Mouse (Mus musculus): ENCODE measurements around the gene Lrp8.

Lrp8 gene

GRCm38 (mm10) chr4:107807796-107808195, 5.7 kb downstream of the Lrp8 start:
- DNase-seq (ENCODE audit: inconsistent age in 2 of 2, low spot score in 1 of 2), result no peak

- DNase-seq (ENCODE audit: inconsistent age in 2 of 2, low spot score in 1 of 2), result no peak
Observed at GRCm38 (mm10) chr4:107808655-107809054, 6.6 kb downstream of the Lrp8 start.

GRCm38 (mm10) chr4:107811006-107811405, 8.9 kb downstream of the Lrp8 start:
- DNase-seq (ENCODE audit: inconsistent age in 2 of 2, low spot score in 1 of 2), result peak; percentile 45 to 48

- peak; percentile 27 to 39 for DNase-seq (ENCODE audit: inconsistent age in 2 of 2, low spot score in 1 of 2)
Observed at GRCm38 (mm10) chr4:107811716-107812330, 9.8 kb downstream of the Lrp8 start.

DNA sequence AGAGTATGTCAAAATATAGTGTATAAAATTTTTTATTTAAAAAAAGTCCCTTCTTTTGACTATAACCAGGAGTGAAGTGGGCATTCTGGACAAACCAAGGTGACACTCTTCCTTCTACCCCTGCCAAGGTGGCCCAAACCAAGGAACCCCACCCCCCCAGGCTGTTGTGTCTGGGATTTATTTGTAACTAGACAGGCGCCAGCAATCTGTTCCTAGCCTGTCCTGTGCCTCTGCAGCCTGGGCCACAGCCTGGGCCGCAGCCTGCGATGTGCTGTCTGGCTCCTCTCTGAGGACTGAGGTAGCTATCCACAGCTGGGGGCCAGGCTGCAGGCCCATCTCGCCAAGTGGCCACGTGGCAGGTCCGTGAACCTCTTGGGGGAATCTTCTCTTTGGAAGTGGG, 10.3 kb downstream of the Lrp8 start:
- DNase-seq (ENCODE audit: inconsistent age in 2 of 2, low spot score in 1 of 2), result no peak

DNA sequence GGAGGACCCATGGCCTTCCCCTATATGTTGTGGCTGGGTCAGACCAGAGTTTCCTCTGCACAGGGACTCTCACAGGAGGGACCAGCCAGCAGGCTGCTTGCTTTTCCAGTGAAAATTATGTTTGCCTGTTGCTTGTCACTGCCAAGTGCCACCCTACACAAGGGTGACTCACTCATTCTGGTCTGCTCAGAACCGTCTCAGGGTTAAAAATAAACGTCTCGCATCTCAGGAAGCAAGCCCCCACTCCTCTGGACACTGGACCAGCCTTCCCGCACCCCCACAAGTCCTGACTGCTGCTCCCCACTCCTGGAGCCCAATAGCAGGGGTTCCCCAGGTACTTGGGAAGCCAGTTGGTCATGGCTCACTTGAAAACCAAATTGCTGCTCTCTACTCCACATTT, 14.4 kb downstream of the Lrp8 start:
- DNase-seq (ENCODE audit: inconsistent age in 2 of 2, low spot score in 1 of 2), result no peak

GRCm38 (mm10) chr4:107817463-107817862, 15.4 kb downstream of the Lrp8 start:
- no peak for DNase-seq (ENCODE audit: inconsistent age in 2 of 2, low spot score in 1 of 2)

DNA sequence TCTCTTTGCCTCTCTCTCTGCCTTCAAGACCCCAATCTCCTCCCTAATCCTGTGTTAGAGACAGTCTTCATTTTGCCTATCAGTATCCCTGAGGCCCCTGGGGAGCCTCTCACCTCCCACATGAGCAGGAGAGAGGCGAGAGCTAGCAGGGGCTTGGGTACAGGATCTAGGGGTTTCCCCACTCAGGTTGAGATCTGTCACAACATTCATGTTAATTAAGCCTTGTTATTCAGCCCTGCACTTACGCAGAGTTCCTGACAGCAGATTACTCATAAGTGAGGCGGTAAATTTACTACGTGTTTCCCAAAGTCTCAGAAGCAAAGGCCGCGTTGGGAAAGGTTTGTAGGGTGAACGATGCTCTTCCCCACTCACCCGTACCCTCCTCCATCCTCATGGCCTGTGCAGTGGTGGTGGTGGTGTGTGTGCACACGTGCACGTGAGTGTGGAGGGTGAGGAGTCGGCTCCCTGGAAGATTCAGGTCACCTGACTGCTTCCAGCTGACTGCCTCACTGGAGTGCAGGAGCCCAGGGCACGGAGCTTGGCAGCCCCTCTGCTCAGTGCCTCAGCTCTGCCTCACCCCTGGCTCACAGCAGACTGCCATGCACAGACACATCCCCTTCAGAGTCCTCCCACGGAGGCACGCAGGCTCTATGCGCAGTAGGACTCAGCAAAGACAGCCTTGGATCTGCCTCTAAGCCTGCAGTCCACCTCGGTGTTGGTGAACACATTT, 18.1 kb downstream of the Lrp8 start:
- peak in 1 of 2 experiments; percentile 17 for DNase-seq (ENCODE audit: inconsistent age in 2 of 2, low spot score in 1 of 2)

DNA sequence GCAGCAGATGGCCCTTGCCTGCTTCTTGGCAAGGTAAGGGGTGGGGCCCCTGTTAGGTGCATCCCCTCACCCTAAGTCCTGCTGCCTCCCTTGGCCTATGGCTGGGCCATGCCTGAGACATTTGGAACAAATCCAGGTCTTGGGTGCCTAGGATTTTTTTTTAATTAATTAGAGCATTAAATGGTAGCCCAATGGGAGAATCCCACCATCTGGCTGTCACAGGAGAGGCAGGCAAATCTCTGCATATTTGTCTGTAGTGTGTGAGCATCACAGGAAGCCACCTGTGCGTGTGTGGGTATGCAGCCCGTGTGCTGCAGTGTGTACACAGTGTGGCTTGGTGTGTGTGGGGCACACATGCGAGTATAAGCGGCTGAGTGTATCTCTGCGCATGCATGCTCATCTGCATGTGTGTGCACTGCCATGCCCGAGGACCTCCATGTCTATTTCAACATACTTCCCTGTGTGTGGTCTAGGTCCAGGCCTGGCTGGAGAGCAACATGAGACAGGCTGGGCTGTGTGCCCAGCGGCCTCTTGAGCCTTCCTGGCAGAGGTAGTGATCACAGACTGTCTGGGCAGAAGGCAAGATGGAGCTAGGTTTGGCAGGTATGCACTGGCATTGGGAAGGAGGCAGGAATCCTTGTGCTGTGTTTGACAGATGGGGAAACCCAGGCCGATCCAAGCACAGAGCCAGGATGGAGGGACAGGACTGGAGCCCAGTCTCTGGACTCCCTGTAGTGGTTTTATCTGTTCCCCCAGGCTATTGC, 19.0 kb downstream of the Lrp8 start:
- peak in 1 of 2 experiments; percentile 24 for DNase-seq (ENCODE audit: inconsistent age in 2 of 2, low spot score in 1 of 2)

GRCm38 (mm10) chr4:107822936-107823411, 20.9 kb downstream of the Lrp8 start:
- DNase-seq (ENCODE audit: inconsistent age in 2 of 2, low spot score in 1 of 2), result no peak

GRCm38 (mm10) chr4:107823511-107823910, 21.4 kb downstream of the Lrp8 start:
- no peak for DNase-seq (ENCODE audit: inconsistent age in 2 of 2, low spot score in 1 of 2)

- peak; percentile 24 to 58 for DNase-seq (ENCODE audit: inconsistent age in 2 of 2, low spot score in 1 of 2)
Observed at GRCm38 (mm10) chr4:107828727-107829218, 26.7 kb downstream of the Lrp8 start.

DNA sequence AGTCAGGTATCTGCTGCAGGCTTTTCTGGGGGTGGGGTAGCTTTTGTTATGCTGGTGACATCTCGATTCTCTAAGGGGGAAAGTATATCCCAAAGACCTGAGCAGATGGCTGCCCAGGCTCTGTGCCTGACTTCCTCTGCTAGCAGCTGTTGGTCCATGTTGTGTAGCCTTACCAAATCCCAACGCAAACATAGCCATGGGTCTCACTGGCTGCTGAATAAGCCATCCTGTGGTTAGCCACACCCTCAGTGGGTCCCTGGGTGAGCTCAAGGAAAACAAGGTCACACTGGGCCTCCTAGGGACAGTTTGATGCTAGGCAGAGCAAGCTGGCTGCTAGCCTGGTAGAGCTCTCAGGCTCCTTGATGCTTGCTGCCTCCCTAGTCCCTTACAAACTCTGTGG, 27.6 kb downstream of the Lrp8 start:
- DNase-seq (ENCODE audit: inconsistent age in 2 of 2, low spot score in 1 of 2), result no peak

DNA sequence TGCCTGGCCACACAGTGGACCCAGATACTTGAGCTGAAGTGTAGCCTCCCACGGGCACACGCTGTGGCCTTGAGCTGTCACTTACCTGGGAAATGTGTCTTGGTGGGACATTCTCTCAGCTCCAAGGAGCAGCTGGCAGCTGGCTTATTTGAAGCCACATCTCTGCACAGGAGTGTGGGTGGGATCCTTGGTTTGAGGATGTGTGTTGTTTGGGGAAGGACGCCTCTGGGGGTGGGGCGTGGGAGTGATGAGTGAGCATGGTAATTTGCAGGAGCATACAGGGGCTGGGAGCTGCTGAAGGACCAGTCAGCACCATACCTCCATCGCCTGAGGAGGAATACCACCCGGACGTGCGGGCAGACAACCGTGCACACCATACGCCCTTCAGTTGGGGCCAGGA, 28.1 kb downstream of the Lrp8 start:
- DNase-seq (ENCODE audit: inconsistent age in 2 of 2, low spot score in 1 of 2), result no peak

DNA sequence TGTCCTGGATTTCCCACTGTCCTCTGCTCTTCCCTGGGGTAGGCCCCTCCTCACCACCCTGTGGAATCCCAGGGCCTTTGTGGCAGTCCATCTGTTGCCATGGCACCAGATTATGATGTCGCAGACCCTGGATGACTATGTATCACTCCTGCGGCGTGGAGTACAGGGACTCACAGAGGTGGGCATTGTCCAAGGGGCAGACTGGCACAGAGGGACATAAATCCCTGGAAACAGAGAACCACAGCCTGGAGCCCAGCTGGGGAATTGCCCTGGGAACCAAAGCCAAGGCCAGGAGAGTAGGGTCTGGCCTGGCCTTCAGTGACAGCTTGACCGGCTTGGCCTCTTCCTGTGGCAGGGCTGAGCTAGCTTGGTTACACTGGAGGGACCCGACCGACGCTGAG, 28.8 kb downstream of the Lrp8 start:
- DNase-seq (ENCODE audit: inconsistent age in 2 of 2, low spot score in 1 of 2), result no peak

DNA sequence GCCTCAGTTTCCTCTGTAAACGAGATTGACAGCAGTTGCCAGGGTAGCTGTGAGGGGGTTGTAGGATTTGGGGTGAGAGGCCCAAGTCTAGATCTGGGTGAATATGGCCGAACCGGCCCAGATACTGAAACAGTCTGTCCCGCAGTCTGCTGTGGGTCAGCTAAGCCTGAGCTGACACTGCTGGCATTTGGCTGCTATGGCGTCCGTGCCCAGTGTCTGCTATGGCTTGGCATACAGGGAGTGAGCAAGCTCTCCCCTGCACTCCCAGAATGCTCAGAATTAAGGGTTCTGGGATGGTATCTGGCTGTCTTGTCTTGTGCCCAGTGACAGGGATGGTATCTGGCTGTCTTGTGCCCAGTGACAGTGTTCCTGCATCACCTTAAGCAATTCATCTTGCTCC, 29.6 kb downstream of the Lrp8 start:
- DNase-seq (ENCODE audit: inconsistent age in 2 of 2, low spot score in 1 of 2), result no peak

- no peak for DNase-seq (ENCODE audit: inconsistent age in 2 of 2, low spot score in 1 of 2)
Observed at GRCm38 (mm10) chr4:107833525-107833924, 31.5 kb downstream of the Lrp8 start.

- no peak for DNase-seq (ENCODE audit: inconsistent age in 2 of 2, low spot score in 1 of 2)
Observed at GRCm38 (mm10) chr4:107834643-107835314, 32.7 kb downstream of the Lrp8 start.

- DNase-seq (ENCODE audit: inconsistent age in 2 of 2, low spot score in 1 of 2), result no peak
Observed at GRCm38 (mm10) chr4:107835508-107835909, 33.4 kb downstream of the Lrp8 start.

DNA sequence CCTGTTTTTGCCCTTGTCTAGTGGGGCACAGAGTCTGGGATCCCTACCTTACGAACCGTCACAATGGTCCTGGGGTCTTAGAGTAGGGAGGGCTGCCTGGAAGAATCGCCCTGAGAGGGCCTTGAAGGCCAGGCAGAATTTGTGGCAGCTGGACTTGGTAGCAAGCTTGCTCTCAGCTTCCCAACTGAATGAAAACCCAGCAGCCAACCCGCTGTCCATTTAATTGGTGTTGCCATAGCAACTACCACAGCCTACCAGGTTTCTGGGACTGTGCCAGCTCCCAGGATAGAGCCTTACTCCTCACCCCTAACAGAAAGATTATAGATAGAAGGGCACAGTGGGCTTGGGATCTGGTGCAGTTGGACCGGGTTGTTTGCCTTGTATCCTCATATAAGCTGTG, 34.7 kb downstream of the Lrp8 start:
- DNase-seq (ENCODE audit: inconsistent age in 2 of 2, low spot score in 1 of 2), result peak; percentile 39 to 74

DNA sequence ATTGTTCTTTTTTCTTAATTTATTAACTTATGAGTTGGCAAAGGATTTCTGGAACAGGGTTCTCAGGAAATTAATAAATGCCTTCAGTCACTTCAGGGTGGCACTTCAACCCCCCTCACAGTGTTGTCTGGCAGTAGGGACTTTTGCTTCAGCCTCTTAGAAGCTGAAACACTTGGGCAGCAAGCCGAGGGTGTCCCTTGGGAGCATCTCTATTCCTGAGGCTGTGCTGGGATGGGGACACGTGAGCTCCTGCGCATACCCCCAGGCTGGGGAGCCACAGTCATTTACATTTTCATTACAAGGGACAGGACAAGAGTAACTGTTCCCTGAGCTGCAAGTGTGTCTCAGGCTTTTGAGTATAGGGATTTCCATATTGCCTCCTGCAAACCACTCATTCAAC, 35.8 kb downstream of the Lrp8 start:
- DNase-seq (ENCODE audit: inconsistent age in 2 of 2, low spot score in 1 of 2), result no peak

Data from adrenal gland, adult (tissue).